ENCODE assay signal across 8 mouse cellular contexts in genomic region chr9:44604779-44605615, GRCm38 (mm10). TPM values are rescaled to one million over a fixed set of nuclear protein-coding genes. Genes with fewer than 3 reads are reported as not detected.
DNase-seq lines count a peak whose midpoint lies in the region; ATAC-seq and TF ChIP-seq lines count a peak whose summit lies in the region.

Gene Ddx6 (plus strand): TSS chr9:44604892.

- H3K27me3 ChIP-seq in forebrain, embryonic 11.5 days (ENCODE audit: control insufficient read depth, insufficient read depth, low read length), result no peaks in the 10 kb centered on the region
- no peaks in the 10 kb centered on the region for H3K27me3 ChIP-seq in heart, embryonic 15.5 days
- H3K27me3 ChIP-seq in liver, embryonic 14.5 days (ENCODE audit: control insufficient read depth, insufficient read depth, low read length), result no peaks in the 10 kb centered on the region
- no peaks in the 10 kb centered on the region for H3K27me3 ChIP-seq in stomach, postnatal 0 days (ENCODE audit: control insufficient read depth, insufficient read depth, low read length)

- H3K4me1 ChIP-seq in forebrain, embryonic 11.5 days (replicated peaks; ENCODE audit: control insufficient read depth, insufficient read depth, low read length), result peaks cover 8% of the 10 kb centered on the region; the same call in 1 of the 2 replicates
- peaks cover 30% of the 10 kb centered on the region for H3K4me1 ChIP-seq in heart, embryonic 15.5 days (replicated peaks)
- H3K4me1 ChIP-seq in liver, embryonic 14.5 days (replicated peaks; ENCODE audit: control insufficient read depth in 2 of 2, insufficient read depth in 2 of 2, low read length in 1 of 2), result peaks cover 7 to 11% of the 10 kb centered on the region in 2 experiments
- H3K4me1 ChIP-seq in stomach, postnatal 0 days (replicated peaks; ENCODE audit: control insufficient read depth, insufficient read depth), result peaks cover 3% of the 10 kb centered on the region; the same call in 1 of the 2 replicates

- peak; percentile 49 for ATAC-seq in forebrain, embryonic 11.5 days (replicated peaks; ENCODE audit: low FRiP score)
- ATAC-seq in heart, embryonic 15.5 days (replicated peaks; ENCODE audit: insufficient number of reproducible peaks, insufficient read depth, low FRiP score, low read depth), result peak; percentile 61
- peak; percentile 72 for ATAC-seq in liver, embryonic 14.5 days (ENCODE audit: insufficient read depth)
- peak; percentile 67 for ATAC-seq in stomach, postnatal 0 days (ENCODE audit: low FRiP score, low TSS enrichment)

- peak within 1 kb of the TSS; percentile 95 for H3K27ac ChIP-seq in forebrain, embryonic 11.5 days (ENCODE audit: low read depth, low read length)
- peak within 1 kb of the TSS; percentile 100 for H3K27ac ChIP-seq in heart, embryonic 15.5 days
- peak within 1 kb of the TSS; percentile 91 for H3K27ac ChIP-seq in liver, embryonic 14.5 days
- H3K27ac ChIP-seq in stomach, postnatal 0 days (replicated peaks), result peak within 1 kb of the TSS; percentile 100

- no peak for TF ChIP-seq EP300 in liver, embryonic 14.5 days (IDR thresholded peaks at IDR 0.05; ENCODE audit: low read depth)
- TF ChIP-seq EP300 in stomach, postnatal 0 days (optimal IDR thresholded peaks at IDR 0.05), result peak; percentile 54

- H3K9ac ChIP-seq in forebrain, embryonic 11.5 days (ENCODE audit: low read length), result peak within 1 kb of the TSS; percentile 100
- H3K9ac ChIP-seq in heart, embryonic 15.5 days, result peak within 1 kb of the TSS; percentile 100
- H3K9ac ChIP-seq in liver, embryonic 14.5 days (replicated peaks), result peak within 1 kb of the TSS; percentile 100
- peak within 1 kb of the TSS; percentile 100 for H3K9ac ChIP-seq in stomach, postnatal 0 days (ENCODE audit: low read length)

- H3K36me3 ChIP-seq in forebrain, embryonic 11.5 days (ENCODE audit: control insufficient read depth, insufficient read depth, low read length), result peaks cover 5% of the 10 kb centered on the region; the same call in 1 of the 2 replicates
- H3K36me3 ChIP-seq in heart, embryonic 15.5 days, result peaks cover 23% of the 10 kb centered on the region
- H3K36me3 ChIP-seq in liver, embryonic 14.5 days (replicated peaks; ENCODE audit: control insufficient read depth, insufficient read depth, low read depth), result peaks cover 26% of the 10 kb centered on the region
- no peaks in the 10 kb centered on the region for H3K36me3 ChIP-seq in stomach, postnatal 0 days (ENCODE audit: control insufficient read depth, insufficient read depth, low read length)

- H3K4me3 ChIP-seq in forebrain, embryonic 11.5 days (ENCODE audit: low read depth, low read length), result peak within 1 kb of the TSS; percentile 100
- peak within 1 kb of the TSS; percentile 100 for H3K4me3 ChIP-seq in heart, embryonic 15.5 days
- peak within 1 kb of the TSS; percentile 88 to 96 for H3K4me3 ChIP-seq in liver, embryonic 14.5 days (ENCODE audit: insufficient read depth in 1 of 2, low read depth in 2 of 2, low read length in 2 of 2)
- H3K4me3 ChIP-seq in stomach, postnatal 0 days (ENCODE audit: low read depth, low read length), result peak within 1 kb of the TSS; percentile 99

- TF ChIP-seq CTCF in liver, embryonic 14.5 days (IDR thresholded peaks at IDR 0.05; ENCODE audit: low read depth), result no peak
- no peak for TF ChIP-seq CTCF in stomach, postnatal 0 days (IDR thresholded peaks at IDR 0.05; ENCODE audit: low read depth)

- WGBS in forebrain, embryonic 11.5 days, result under 1% methylated on average over 69 of the region's 80 CpGs
- WGBS in heart, embryonic 15.5 days, result under 1% methylated on average over 58 of the region's 80 CpGs
- 1% methylated on average over 80 of the region's 80 CpGs for WGBS in liver, embryonic 14.5 days (ENCODE audit: insufficient replicate concordance)
- WGBS in stomach, postnatal 0 days, result under 1% methylated on average over 60 of the region's 80 CpGs

- peak; percentile 56 to 61 for DNase-seq in CD8-positive naive resting alpha-beta T cell, adult 2 months (ENCODE audit: low read depth in 2 of 2, low spot score in 2 of 2)
- DNase-seq in c-Kit-positive CD71-negative TER-119-negative erythroid progenitor cells, embryonic 14.5 days (ENCODE audit: low read depth), result peak; percentile 52
- peak; percentile 90 for DNase-seq in forebrain, embryonic 11.5 days (ENCODE audit: low spot score)
- peak; percentile 85 to 88 for DNase-seq in kidney, postnatal 25 days
- DNase-seq in liver, embryonic 14.5 days (ENCODE audit: low read depth in 3 of 3, low spot score in 3 of 3), result peak; percentile 49 to 56 (median 50)
- DNase-seq in neural tube, embryonic 10.5 days (ENCODE audit: extremely low spot score, low spot score), result peak; percentile 81
- DNase-seq in stomach, postnatal 0 days (ENCODE audit: low spot score), result peak; percentile 86

- no peaks in the 10 kb centered on the region for H3K9me3 ChIP-seq in forebrain, embryonic 11.5 days (ENCODE audit: control insufficient read depth, low read length)
- H3K9me3 ChIP-seq in heart, embryonic 15.5 days (replicated peaks), result no peaks in the 10 kb centered on the region
- H3K9me3 ChIP-seq in liver, embryonic 14.5 days (ENCODE audit: control insufficient read depth, low read length), result no peaks in the 10 kb centered on the region
- H3K9me3 ChIP-seq in stomach, postnatal 0 days (ENCODE audit: control insufficient read depth, low read length), result no peaks in the 10 kb centered on the region

- peak within 1 kb of the TSS; percentile 80 for H3K4me2 ChIP-seq in forebrain, embryonic 11.5 days (ENCODE audit: low read depth, low read length, severe bottlenecking)
- peak within 1 kb of the TSS; percentile 87 for H3K4me2 ChIP-seq in heart, embryonic 15.5 days
- H3K4me2 ChIP-seq in liver, embryonic 14.5 days (ENCODE audit: low read depth), result peak within 1 kb of the TSS; percentile 79
- H3K4me2 ChIP-seq in stomach, postnatal 0 days (replicated peaks; ENCODE audit: low read depth), result peak within 1 kb of the TSS; percentile 90

RNA-seq across cellular contexts. Expression of gene Ddx6, which starts in this region (rescaled TPM):
- 16.2 and 17.2 TPM in 2 replicates for polyA plus RNA-seq in forebrain, embryonic 11.5 days (2014; fragmentation: Nextera tagmentation; extraction: Ambion mirVana)
- polyA plus RNA-seq in heart, embryonic 15.5 days (2015; fragmentation: Nextera tagmentation; extraction: Ambion mirVana), result 10.7 and 10.9 TPM in 2 replicates
- polyA plus RNA-seq in liver, embryonic 14.5 days (2012; rRNA removed), result 6.4 and 9.4 TPM in 2 replicates
- polyA plus RNA-seq in liver, embryonic 14.5 days (2014; fragmentation: Nextera tagmentation; extraction: Ambion mirVana), result 4.4 and 4.9 TPM in 2 replicates
- 7.9 and 10.4 TPM in 2 replicates for polyA plus RNA-seq in stomach, postnatal 0 days (2015; fragmentation: Nextera tagmentation; extraction: Ambion mirVana)

Comparison
In these comparisons a context has a peak if more than half of its experiments do, and no peak if none do; other contexts are left out.
1. Peak in every context shown above with its lines: DNase-seq, ATAC-seq, H3K4me3 ChIP-seq and H3K27ac ChIP-seq.